In genomic region chr9:30996590-30997562, GRCm38 (mm10) we compare ENCODE assay signal across 14 mouse cellular contexts. TPM values are rescaled to one million over a fixed set of nuclear protein-coding genes. Genes with fewer than 3 reads are reported as not detected.
DNase-seq lines count a peak whose midpoint lies in the region; ATAC-seq and TF ChIP-seq lines count a peak whose summit lies in the region.
"Had no signal": no experiment of that assay in that cellular context is flagged by ENCODE, and none has a peak within 500 bp of the region (broad histone marks: within the 10 kb centered on the region; RNA-seq: fewer than 3 reads in every experiment).

No protein-coding gene starts in this region.

- H3K9ac ChIP-seq in lung, postnatal 0 days (replicated peaks; ENCODE audit: low read depth): no peak overlapping the region
- no peak overlapping the region for H3K9ac ChIP-seq in kidney, embryonic 14.5 days (ENCODE audit: low read depth, low read length)
- no peak overlapping the region for H3K9ac ChIP-seq in stomach, embryonic 15.5 days
- H3K9ac ChIP-seq: hindbrain, embryonic 15.5 days; neural tube, embryonic 15.5 days had no signal

- no peaks in the 10 kb centered on the region for H3K9me3 ChIP-seq in lung, postnatal 0 days (ENCODE audit: low read length)
- no peaks in the 10 kb centered on the region for H3K9me3 ChIP-seq in kidney, embryonic 14.5 days (ENCODE audit: control insufficient read depth, low read length)
- H3K9me3 ChIP-seq in stomach, embryonic 15.5 days: no peaks in the 10 kb centered on the region
- H3K9me3 ChIP-seq: hindbrain, embryonic 15.5 days; neural tube, embryonic 15.5 days had no signal

- H3K4me3 ChIP-seq in lung, postnatal 0 days (ENCODE audit: low read depth, low read length): no peak overlapping the region
- H3K4me3 ChIP-seq in lung, adult 2 months (replicated peaks; ENCODE audit: extremely low read depth, low read depth, low read length): no peak overlapping the region
- H3K4me3 ChIP-seq in kidney, embryonic 14.5 days (ENCODE audit: low read length): no peak overlapping the region
- H3K4me3 ChIP-seq in stomach, embryonic 15.5 days (replicated peaks): no peak overlapping the region
- H3K4me3 ChIP-seq: hindbrain, embryonic 15.5 days; layer of hippocampus, adult 2 months; neural tube, embryonic 15.5 days had no signal

- H3K36me3 ChIP-seq in lung, postnatal 0 days (ENCODE audit: insufficient read depth, low read length): no peaks in the 10 kb centered on the region
- no peaks in the 10 kb centered on the region for H3K36me3 ChIP-seq in kidney, embryonic 14.5 days (ENCODE audit: control insufficient read depth, insufficient read depth, low read length)
- H3K36me3 ChIP-seq in stomach, embryonic 15.5 days: no peaks in the 10 kb centered on the region
- H3K36me3 ChIP-seq: hindbrain, embryonic 15.5 days; neural tube, embryonic 15.5 days had no signal

- H3K4me1 ChIP-seq in lung, postnatal 0 days (ENCODE audit: insufficient read depth, low read depth, low read length): no peaks in the 10 kb centered on the region
- H3K4me1 ChIP-seq in lung, adult 2 months (ENCODE audit: control insufficient read depth, insufficient read depth, low read length): no peaks in the 10 kb centered on the region
- H3K4me1 ChIP-seq in kidney, embryonic 14.5 days (ENCODE audit: control insufficient read depth, insufficient read depth, low read length): no peaks in the 10 kb centered on the region
- no peaks in the 10 kb centered on the region for H3K4me1 ChIP-seq in stomach, embryonic 15.5 days
- H3K4me1 ChIP-seq: hindbrain, embryonic 15.5 days; neural tube, embryonic 15.5 days had no signal

- TF ChIP-seq CTCF in lung, postnatal 0 days (IDR thresholded peaks at IDR 0.05): no peak
- TF ChIP-seq CTCF in lung, adult 2 months (IDR thresholded peaks at IDR 0.05; ENCODE audit: insufficient read depth, low read length): no peak

- peak; percentile 68 for DNase-seq in lung, postnatal 0 days (ENCODE audit: low spot score)
- DNase-seq in lung, adult 2 months: no peak
- DNase-seq in gastrocnemius, postnatal 10 days: peak; percentile 9
- DNase-seq in c-Kit-positive CD71-positive TER-119-positive erythroid progenitor cells, embryonic 14.5 days (ENCODE audit: low spot score): no peak
- no peak for DNase-seq in right cerebral cortex, postnatal 14 days
- DNase-seq: cerebellum, adult 9-10 months; right cerebral cortex, adult 18-20 months; thymus, postnatal 14 days had no signal

- TF ChIP-seq EP300 in lung, postnatal 0 days (IDR thresholded peaks at IDR 0.05): no peak

- no peak for TF ChIP-seq POLR2A in lung, adult 2 months (IDR thresholded peaks at IDR 0.05; ENCODE audit: borderline replicate concordance, extremely low read depth, low read depth, low read length)

- H3K27ac ChIP-seq in lung, postnatal 0 days (ENCODE audit: low read length): no peak overlapping the region
- H3K27ac ChIP-seq in kidney, embryonic 14.5 days (ENCODE audit: low read depth, low read length): no peak overlapping the region
- H3K27ac ChIP-seq in stomach, embryonic 15.5 days: no peak overlapping the region
- H3K27ac ChIP-seq: hindbrain, embryonic 15.5 days; layer of hippocampus, adult 2 months; neural tube, embryonic 15.5 days had no signal

- peak; percentile 69 for ATAC-seq in lung, postnatal 0 days
- ATAC-seq in kidney, embryonic 14.5 days (ENCODE audit: low FRiP score, low TSS enrichment): peak; percentile 96
- ATAC-seq in stomach, embryonic 15.5 days (ENCODE audit: insufficient read depth, low FRiP score, low read depth): peak; percentile 60; the same call in 1 of the 2 replicates

- H3K4me2 ChIP-seq in lung, postnatal 0 days (replicated peaks; ENCODE audit: low read depth, low read length): no peak overlapping the region
- no peak overlapping the region for H3K4me2 ChIP-seq in kidney, embryonic 14.5 days (replicated peaks; ENCODE audit: low read depth, low read length)
- no peak overlapping the region for H3K4me2 ChIP-seq in stomach, embryonic 15.5 days
- H3K4me2 ChIP-seq: hindbrain, embryonic 15.5 days; liver, embryonic 11.5 days; neural tube, embryonic 15.5 days had no signal

- 59% methylated on average over 12 of the region's 12 CpGs for WGBS in lung, postnatal 0 days
- WGBS in lung, adult 2 months: 61% methylated on average over 12 of the region's 12 CpGs
- WGBS in kidney, embryonic 14.5 days: 47% methylated on average over 12 of the region's 12 CpGs
- WGBS in stomach, embryonic 15.5 days: 54% methylated on average over 12 of the region's 12 CpGs

- H3K27me3 ChIP-seq in lung, postnatal 0 days (replicated peaks; ENCODE audit: insufficient read depth, low read length): no peaks in the 10 kb centered on the region
- no peaks in the 10 kb centered on the region for H3K27me3 ChIP-seq in kidney, embryonic 14.5 days (ENCODE audit: control insufficient read depth, insufficient read depth, low read length)
- H3K27me3 ChIP-seq in stomach, embryonic 15.5 days (replicated peaks): no peaks in the 10 kb centered on the region
- H3K27me3 ChIP-seq: hindbrain, embryonic 15.5 days; neural tube, embryonic 15.5 days had no signal

RNA-seq across cellular contexts. Expression of gene Zbtb44, which starts 33.6 kb away (rescaled TPM):
- 7.9 and 9.4 TPM in 2 replicates for polyA plus RNA-seq in lung, postnatal 0 days (2015; fragmentation: Nextera tagmentation; extraction: Ambion mirVana)
- polyA plus RNA-seq in lung, adult 2 months (2012; rRNA removed): 5.9 and 8.2 TPM in 2 replicates
- 10 to 100 TPM; 41.4 to 42.8 TPM for total RNA-seq in gastrocnemius, postnatal 10 days (2021)
- 7.5 and 7.7 TPM in 2 replicates for polyA plus RNA-seq in kidney, embryonic 14.5 days (2014; fragmentation: Nextera tagmentation; extraction: Ambion mirVana)
- polyA plus RNA-seq in stomach, embryonic 15.5 days (2015; fragmentation: Nextera tagmentation; extraction: Ambion mirVana): 8.9 and 9.8 TPM in 2 replicates

RNA-seq across cellular contexts. Expression of gene Adamts8, which starts 54.5 kb away (rescaled TPM):
- 10.5 and 10.7 TPM in 2 replicates for polyA plus RNA-seq in lung, postnatal 0 days (2015; fragmentation: Nextera tagmentation; extraction: Ambion mirVana)
- polyA plus RNA-seq in lung, adult 2 months (2012; rRNA removed): 8.6 and 11.8 TPM in 2 replicates
- total RNA-seq in gastrocnemius, postnatal 10 days (2021): 10 to 100 TPM; 10.1 to 11.8 TPM
- 0.35 and 0.40 TPM in 2 replicates for polyA plus RNA-seq in kidney, embryonic 14.5 days (2014; fragmentation: Nextera tagmentation; extraction: Ambion mirVana)
- polyA plus RNA-seq in stomach, embryonic 15.5 days (2015; fragmentation: Nextera tagmentation; extraction: Ambion mirVana): 9.6 and 10.5 TPM in 2 replicates

Comparison
In these comparisons a context has a peak if more than half of its experiments do, and no peak if none do; other contexts are left out.
1. DNase-seq: peak in lung, postnatal 0 days (single experiment) and gastrocnemius, postnatal 10 days (single experiment); none in lung, adult 2 months (single experiment), c-Kit-positive CD71-positive TER-119-positive erythroid progenitor cells, embryonic 14.5 days (single experiment) and right cerebral cortex, postnatal 14 days (single experiment).
2. Peak in every context shown above with its lines, with median percentiles within 50 percentile points of each other: ATAC-seq.